Mouse (Mus musculus) left cerebral cortex, postnatal 4 days (tissue): ENCODE measurements around the gene Cygb. TPM values are rescaled to one million over a fixed set of nuclear protein-coding genes. Genes with fewer than 3 reads are reported as not detected.

ENCODE experiments used
- total RNA-seq, 2 experiments: library from RNA; stranded (reverse); gene quantifications; 2 replicates each; pipeline ENCODE4 v1.2.3; 2021

Gene Cygb
- total RNA-seq, 2 experiments from 2014 or later: 17.1 to 20.6 TPM

Other genes with a start within 250 kb of the Cygb start
- gene Rnf157, start 241.3 kb downstream of the Cygb start, total RNA-seq: 100 to 1,000 TPM; 187 to 192 TPM
- gene Ubald2, start 220.2 kb downstream of the Cygb start, total RNA-seq: 10 to 100 TPM; 43.3 to 45.8 TPM
- under 1 TPM in 1 of 2 experiments, not detected in 1; 0.08 TPM for gene Qrich2, start 188.1 kb downstream of the Cygb start, total RNA-seq
- 100 to 1,000 TPM; 107 TPM for gene Prpsap1, start 160.1 kb downstream of the Cygb start, total RNA-seq
- 1 to 10 TPM; 4.8 to 6.7 TPM for gene Sphk1, start 123.4 kb downstream of the Cygb start, total RNA-seq
- 100 to 1,000 TPM; 115 to 128 TPM for gene Ube2o, start 72.9 kb downstream of the Cygb start, total RNA-seq
- under 1 TPM; 0.52 to 0.96 TPM for gene Aanat, start 67.9 kb downstream of the Cygb start, total RNA-seq
- 1 to 10 TPM in 1 of 2 experiments, under 1 TPM in 1; 0.90 to 1.5 TPM for gene Rhbdf2, start 27.3 kb downstream of the Cygb start, total RNA-seq
- 1 to 10 TPM in 1 of 2 experiments, under 1 TPM in 1; 0.98 to 2.2 TPM for gene Prcd, start 779 bp downstream of the Cygb start, total RNA-seq
- gene St6galnac1, start 121.2 kb upstream of the Cygb start, total RNA-seq: not detected
- 10 to 100 TPM; 17.5 to 17.9 TPM for gene Mxra7, start 173.7 kb upstream of the Cygb start, total RNA-seq
- 10 to 100 TPM; 26.8 to 29.4 TPM for gene Mettl23, start 189.0 kb upstream of the Cygb start, total RNA-seq
- gene Jmjd6, start 189.1 kb upstream of the Cygb start, total RNA-seq: 10 to 100 TPM; 35.7 to 39.9 TPM
- gene Mfsd11, start 198.1 kb upstream of the Cygb start, total RNA-seq: 10 to 100 TPM; 55.9 to 58.5 TPM
- gene Srsf2, start 198.8 kb upstream of the Cygb start, total RNA-seq: 100 to 1,000 TPM; 268 to 270 TPM